Mouse (Mus musculus) bone marrow macrophage, adult 2 months (primary cell): ENCODE measurements around the gene Srf.

Experiments used
- CTCF ChIP-seq: IDR thresholded peaks from 2 replicates; pipeline ENCODE4 v1.5.1; 2012; ENCODE audit warnings: low read depth, mild to moderate bottlenecking, low read length, moderate library complexity
- POLR2A ChIP-seq: IDR thresholded peaks from 2 replicates; pipeline ENCODE4 v1.6.1; 2012; ENCODE audit warnings: mild to moderate bottlenecking, low read depth, low read length, borderline replicate concordance

GRCm38 (mm10) chr17:46605126-46605525, 49.2 kb upstream of the Srf start:
- TF ChIP-seq CTCF (no peak), POLR2A (no peak)
